Mouse (Mus musculus): ENCODE results near the gene Colca2. TPM values are rescaled to one million over a fixed set of nuclear protein-coding genes. Genes with fewer than 3 reads are reported as not detected.

Colca2 gene
- total RNA-seq (2021): 1 to 10 TPM; 1.2 to 2.2 TPM

- DNase-seq: peak; percentile 87
Observed at GRCm38 (mm10) chr9:51278500-51279381, at the start of gene Colca2. Colca2 (minus strand) TSS chr9:51278569.

- no peak for DNase-seq
Observed at GRCm38 (mm10) chr9:51327555-51327903, 49.2 kb upstream of the Colca2 start.

GRCm38 (mm10) chr9:51326619-51327554 is 48.5 kb upstream of the Colca2 start:
- DNase-seq: no peak

GRCm38 (mm10) chr9:51324406-51325065 is 46.2 kb upstream of the Colca2 start:
- DNase-seq: no peak

GRCm38 (mm10) chr9:51320096-51320495 is 41.7 kb upstream of the Colca2 start:
- no peak for DNase-seq

- no peak for DNase-seq
Observed at GRCm38 (mm10) chr9:51318246-51318645, 39.9 kb upstream of the Colca2 start.

- no peak for DNase-seq
Observed at GRCm38 (mm10) chr9:51317322-51317721, 39.0 kb upstream of the Colca2 start.

- no peak for DNase-seq
Observed at GRCm38 (mm10) chr9:51315402-51316063, 37.2 kb upstream of the Colca2 start.

- no peak for DNase-seq
Observed at GRCm38 (mm10) chr9:51312554-51313317, 34.4 kb upstream of the Colca2 start.

- DNase-seq: no peak
Observed at GRCm38 (mm10) chr9:51310515-51310914, 32.1 kb upstream of the Colca2 start.

GRCm38 (mm10) chr9:51306351-51306750 is 28.0 kb upstream of the Colca2 start:
- no peak for DNase-seq

GRCm38 (mm10) chr9:51305146-51305545 is 26.8 kb upstream of the Colca2 start:
- no peak for DNase-seq

- DNase-seq: no peak
Observed at GRCm38 (mm10) chr9:51303980-51304379, 25.6 kb upstream of the Colca2 start.

GRCm38 (mm10) chr9:51293541-51293940 is 15.2 kb upstream of the Colca2 start:
- no peak for DNase-seq

GRCm38 (mm10) chr9:51292674-51293073 is 14.3 kb upstream of the Colca2 start:
- DNase-seq: peak; percentile 77

- no peak for DNase-seq
Observed at GRCm38 (mm10) chr9:51290980-51291379, 12.6 kb upstream of the Colca2 start.

GRCm38 (mm10) chr9:51286079-51286478 is 7.7 kb upstream of the Colca2 start:
- no peak for DNase-seq

GRCm38 (mm10) chr9:51277834-51278498 is 403 bp downstream of the Colca2 start:
- DNase-seq: no peak

GRCm38 (mm10) chr9:51274678-51275077 is 3.7 kb downstream of the Colca2 start:
- DNase-seq: no peak

GRCm38 (mm10) chr9:51273581-51274154 is 4.7 kb downstream of the Colca2 start:
- DNase-seq: no peak
